Mouse (Mus musculus) megakaryocyte, embryonic 14.5 days (primary cell): Measurements from ENCODE around the gene Atp8b3. TPM values are rescaled to one million over a fixed set of nuclear protein-coding genes. Genes with fewer than 3 reads are reported as not detected.

ENCODE experiments used
- H3K27me3 ChIP-seq: replicated peaks from 2 replicates; pipeline ENCODE3; 2012; ENCODE audit warnings: inconsistent platforms
- H3K36me3 ChIP-seq: replicated peaks from 2 replicates; pipeline ENCODE3; 2012; ENCODE audit warnings: low read length, inconsistent platforms, mixed read lengths
- H3K4me1 ChIP-seq: 2 replicates; pipeline ENCODE4 v1.6.1; 2012; ENCODE audit warnings: inconsistent platforms
- H3K4me3 ChIP-seq: replicated peaks from 2 replicates; pipeline ENCODE3; 2012; ENCODE audit warnings: moderate library complexity, mild to moderate bottlenecking, inconsistent platforms
- H3K9me3 ChIP-seq: 2 replicates; pipeline ENCODE4 v1.6.1; 2012; ENCODE audit warnings: inconsistent platforms
- FLI1 ChIP-seq: IDR thresholded peaks from 2 replicates; pipeline ENCODE4 v1.6.1; 2012; ENCODE audit warnings: low read length, inconsistent platforms, mixed read lengths
- GATA1 ChIP-seq: IDR thresholded peaks from 3 replicates; pipeline ENCODE4 v1.6.1; 2012; ENCODE audit warnings: mixed read lengths, low read length, inconsistent platforms, borderline replicate concordance
- polyA plus RNA-seq: library from polyadenylated mRNA; stranded (reverse); fragments of >175 nt; gene quantifications from 2 replicates; pipeline ENCODE4 v1.2.3, GENCODE M21; 2012; ENCODE audit warnings: low replicate concordance; ENCODE audit not compliant: insufficient read depth

Gene Atp8b3
- polyA plus RNA-seq = 0.49 TPM in 1 of 2 replicates, not detected in the other

DNA sequence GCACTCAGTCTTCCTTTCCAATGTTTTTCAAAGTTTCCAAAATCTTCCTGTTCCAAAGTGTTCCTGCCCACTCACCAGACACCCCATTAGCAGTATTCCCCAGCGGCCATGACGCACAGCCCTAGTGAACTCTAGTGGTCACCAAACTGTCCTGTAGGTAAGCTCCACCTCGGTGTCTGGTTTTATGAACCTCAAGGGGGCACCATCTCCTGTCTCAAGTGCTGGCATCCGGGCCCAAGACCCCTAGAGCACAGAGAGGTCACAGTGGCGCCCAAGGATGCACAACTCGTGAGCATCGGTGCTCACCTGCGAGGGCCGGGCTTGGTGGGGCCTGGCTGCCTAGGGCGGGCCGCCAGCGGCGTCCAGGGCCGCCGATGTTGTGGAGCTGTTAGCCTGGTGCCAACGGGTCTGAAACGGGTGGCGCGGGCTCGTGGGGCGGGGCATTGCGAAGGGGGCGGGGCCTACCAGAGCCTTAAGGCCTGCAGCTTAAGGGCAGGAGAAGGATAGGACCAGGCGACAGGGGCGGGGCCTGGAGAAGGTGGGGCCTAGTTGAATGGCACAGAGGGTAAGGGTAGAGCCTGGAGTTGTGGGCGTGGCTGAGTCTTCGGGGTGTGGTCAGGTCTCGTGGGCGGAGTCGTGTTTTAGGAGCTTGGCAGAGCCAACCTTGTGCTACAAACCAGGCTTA is at the start of gene Atp8b3:
Gene Atp8b3 (minus strand): TSS at position 415 of the 685 bp plus-strand sequence.
- Histone ChIP-seq H3K27me3 (peaks cover 32% of the 10 kb centered on the region), H3K9me3 (no peaks in the 10 kb centered on the region), H3K4me1 (peaks cover 88% of the 10 kb centered on the region), H3K4me3 (peak within 1 kb of the TSS; percentile 84), H3K36me3 (peaks cover 35% of the 10 kb centered on the region)
- TF ChIP-seq GATA1 (no peak), FLI1 (no peak)

DNA sequence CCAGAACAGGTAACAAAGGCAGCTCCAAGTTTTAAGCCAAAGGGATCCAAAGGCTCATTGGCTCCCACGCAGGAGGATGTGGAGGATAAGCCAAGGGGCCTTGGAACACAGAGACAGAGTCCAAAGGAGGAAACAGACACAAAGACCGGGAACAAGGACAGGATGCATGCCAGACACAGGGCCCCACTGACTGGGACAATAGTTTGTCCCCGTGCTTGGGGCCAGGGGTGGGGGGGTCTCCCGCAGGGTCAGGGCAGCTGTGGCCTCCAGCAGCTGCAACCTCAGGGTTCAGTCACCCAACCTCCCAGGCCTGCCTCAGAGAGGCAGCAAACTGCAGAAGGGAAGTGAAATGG is 48.4 kb upstream of the Atp8b3 start:
- Histone ChIP-seq H3K4me1 (peaks cover 79% of the 10 kb centered on the region), H3K4me3 (no peak overlapping the region), H3K9me3 (no peaks in the 10 kb centered on the region), H3K36me3 (peaks cover 48% of the 10 kb centered on the region), H3K27me3 (no peaks in the 10 kb centered on the region)
- TF ChIP-seq FLI1 (no peak), GATA1 (no peak)

DNA sequence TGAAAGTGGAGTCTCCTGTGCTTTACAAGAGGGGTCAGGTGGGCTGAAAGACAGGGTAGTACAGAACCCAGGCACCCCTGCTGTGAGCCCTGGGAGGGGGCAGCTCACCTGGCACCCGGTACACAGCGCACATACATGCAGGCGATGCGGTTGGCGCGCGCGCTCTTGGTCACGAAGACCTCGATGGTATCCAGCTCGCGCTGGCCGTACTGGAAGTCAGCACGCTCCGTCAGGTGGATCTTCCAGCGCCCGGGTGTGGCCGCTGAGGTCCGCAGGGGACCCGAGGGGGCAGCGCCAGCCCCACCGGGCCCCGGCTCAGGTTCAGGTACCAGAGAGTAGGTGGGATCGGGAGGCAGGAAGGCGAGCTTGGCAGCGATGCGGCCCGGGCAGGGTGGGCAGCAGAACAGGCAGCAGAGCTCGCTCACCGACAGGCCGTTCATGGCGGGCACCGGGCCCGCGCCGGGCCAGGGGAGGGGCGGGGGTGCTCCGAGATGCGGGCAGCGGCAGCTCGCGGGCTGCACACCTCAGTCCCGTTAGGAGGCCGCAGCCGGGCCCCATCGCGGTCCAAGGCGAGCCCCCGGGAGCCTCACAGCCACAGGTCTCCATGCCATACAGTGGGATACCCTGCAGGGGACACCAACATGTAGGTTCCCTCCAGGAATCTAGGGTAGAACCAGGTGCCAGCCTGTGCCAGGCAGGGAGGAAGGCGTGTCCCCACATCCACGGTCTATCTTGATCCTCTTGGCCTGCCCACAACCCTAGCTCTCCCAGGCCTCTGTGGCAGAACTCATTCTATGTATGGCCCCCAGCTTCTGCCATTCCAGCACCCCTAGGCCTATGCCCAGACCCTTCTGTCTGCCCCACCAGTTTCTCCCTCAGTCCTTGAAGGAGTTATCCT is 47.7 kb upstream of the Atp8b3 start:
- no peaks in the 10 kb centered on the region for H3K9me3 ChIP-seq
- H3K4me1 ChIP-seq = peaks cover 85% of the 10 kb centered on the region
- peaks cover 53% of the 10 kb centered on the region for H3K36me3 ChIP-seq
- H3K4me3 ChIP-seq = no peak overlapping the region
- TF ChIP-seq FLI1 = no peak
- no peak for TF ChIP-seq GATA1
- no peaks in the 10 kb centered on the region for H3K27me3 ChIP-seq

DNA sequence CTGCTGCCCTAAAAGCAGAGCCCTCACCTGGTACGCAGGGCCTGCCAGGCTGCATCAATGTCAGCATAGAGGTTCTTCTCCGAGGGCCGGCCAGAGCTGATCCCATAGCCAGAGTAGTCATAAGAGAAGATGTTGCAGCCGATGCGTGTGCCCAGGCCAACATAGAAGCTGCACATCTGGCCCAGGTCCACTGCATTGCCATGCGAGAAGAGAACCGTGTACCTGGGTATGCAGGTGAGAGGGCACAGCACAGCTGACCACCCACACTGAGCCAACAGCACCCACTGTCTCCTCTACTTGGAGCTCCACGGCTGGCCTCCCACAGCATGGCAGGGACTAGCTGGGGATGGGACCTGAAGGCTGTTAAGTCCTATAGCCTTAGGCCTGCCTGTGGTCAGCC is 46.7 kb upstream of the Atp8b3 start:
- Histone ChIP-seq H3K4me1 (peaks cover 89% of the 10 kb centered on the region), H3K36me3 (peaks cover 62% of the 10 kb centered on the region), H3K4me3 (no peak overlapping the region), H3K27me3 (no peaks in the 10 kb centered on the region), H3K9me3 (no peaks in the 10 kb centered on the region)
- no peak for TF ChIP-seq GATA1
- no peak for TF ChIP-seq FLI1

DNA sequence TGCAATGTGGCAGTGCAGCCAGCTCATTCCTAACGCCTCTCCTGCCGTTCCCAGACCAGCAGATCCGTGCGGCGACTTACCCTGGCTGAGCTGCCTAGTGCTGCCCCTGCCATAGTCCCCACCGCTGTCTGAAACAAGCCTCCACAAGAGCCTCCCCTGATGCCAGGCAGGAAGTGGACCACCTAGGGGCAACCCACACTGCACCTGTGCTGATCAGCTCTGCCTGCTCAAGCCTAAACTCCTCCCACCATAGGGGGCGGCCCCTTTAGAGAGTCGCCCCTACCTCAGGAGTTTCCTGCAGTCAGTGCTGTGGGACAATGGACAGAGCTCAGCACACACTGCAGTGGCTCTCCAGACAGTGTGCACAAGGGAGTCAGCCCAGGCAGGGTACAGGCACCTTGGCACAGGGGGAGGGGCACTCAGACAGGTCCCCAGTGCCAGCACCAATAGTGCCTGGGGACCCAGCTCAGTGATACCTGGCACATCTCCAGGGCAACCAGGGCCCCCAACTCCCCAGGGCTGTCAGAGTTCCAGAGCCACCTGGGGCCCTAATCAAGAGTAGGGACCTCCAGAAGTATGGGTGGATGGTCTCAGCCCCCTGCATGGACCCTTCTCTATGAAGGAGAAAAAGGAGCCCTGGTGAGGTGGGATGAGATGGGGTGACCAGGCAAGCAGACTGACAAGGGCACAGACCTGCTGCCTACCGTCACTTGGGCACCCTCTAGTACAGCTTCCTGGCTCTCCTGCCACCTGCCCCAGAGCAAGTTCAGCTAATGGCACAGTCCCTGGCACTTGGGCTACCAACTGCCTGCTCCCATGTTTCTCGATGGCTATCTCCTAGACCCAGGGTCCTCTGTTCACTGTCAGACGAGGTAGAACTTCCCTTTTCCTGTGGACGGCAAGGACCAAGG is 46.0 kb upstream of the Atp8b3 start:
- Histone ChIP-seq H3K27me3 (no peaks in the 10 kb centered on the region), H3K4me1 (peaks cover 87% of the 10 kb centered on the region), H3K9me3 (no peaks in the 10 kb centered on the region), H3K36me3 (peaks cover 62% of the 10 kb centered on the region), H3K4me3 (no peak overlapping the region)
- no peak for TF ChIP-seq GATA1
- TF ChIP-seq FLI1 = no peak

DNA sequence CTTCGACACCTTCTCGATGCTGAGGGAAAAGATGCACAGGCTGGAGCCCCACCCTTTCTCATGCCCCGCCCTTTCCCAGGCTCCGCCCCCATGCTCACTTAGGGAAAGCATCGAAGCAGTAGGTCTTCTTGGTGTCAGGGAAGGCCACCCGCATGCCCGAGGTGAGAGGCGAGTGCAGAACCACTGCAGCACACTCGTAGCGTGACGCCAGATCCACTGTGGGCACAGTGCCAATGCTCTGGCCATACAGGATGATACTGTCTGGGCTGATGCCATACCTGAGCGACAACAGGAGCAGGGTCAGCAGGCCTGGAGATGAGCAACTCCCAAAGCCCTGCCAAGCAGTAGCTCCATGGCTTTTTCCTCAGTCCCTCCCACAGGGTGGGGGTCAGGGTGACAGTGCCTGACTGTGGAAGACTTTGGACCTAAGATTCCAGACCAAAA is 45.1 kb upstream of the Atp8b3 start:
- peak overlapping the region; percentile 20 for H3K4me3 ChIP-seq
- peaks cover 62% of the 10 kb centered on the region for H3K36me3 ChIP-seq
- peaks cover 89% of the 10 kb centered on the region for H3K4me1 ChIP-seq
- no peaks in the 10 kb centered on the region for H3K9me3 ChIP-seq
- no peaks in the 10 kb centered on the region for H3K27me3 ChIP-seq
- TF ChIP-seq FLI1 (no peak), GATA1 (no peak)

DNA sequence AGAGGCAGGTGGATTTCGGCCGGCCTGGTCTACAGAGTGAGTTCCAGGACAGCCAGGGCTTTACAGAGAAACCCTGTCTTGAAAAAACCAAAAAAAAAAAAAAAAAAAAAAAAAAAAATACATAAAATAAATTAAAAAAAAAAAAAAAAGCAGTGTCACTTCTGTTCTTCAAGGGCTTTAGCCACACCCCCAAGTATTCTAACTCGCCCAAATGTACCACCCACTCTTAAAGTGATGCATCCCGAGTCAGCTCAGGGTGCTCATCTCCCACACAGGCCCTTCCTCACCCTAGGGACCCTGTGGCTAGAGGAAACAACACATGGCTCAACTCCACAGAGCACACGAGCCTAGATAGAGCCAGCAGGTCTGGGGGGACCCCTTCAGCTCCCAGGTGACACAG is 44.1 kb upstream of the Atp8b3 start:
- Histone ChIP-seq H3K36me3 (peaks cover 62% of the 10 kb centered on the region), H3K4me3 (no peak overlapping the region), H3K9me3 (no peaks in the 10 kb centered on the region), H3K27me3 (no peaks in the 10 kb centered on the region), H3K4me1 (peaks cover 89% of the 10 kb centered on the region)
- TF ChIP-seq GATA1 (no peak), FLI1 (no peak)

DNA sequence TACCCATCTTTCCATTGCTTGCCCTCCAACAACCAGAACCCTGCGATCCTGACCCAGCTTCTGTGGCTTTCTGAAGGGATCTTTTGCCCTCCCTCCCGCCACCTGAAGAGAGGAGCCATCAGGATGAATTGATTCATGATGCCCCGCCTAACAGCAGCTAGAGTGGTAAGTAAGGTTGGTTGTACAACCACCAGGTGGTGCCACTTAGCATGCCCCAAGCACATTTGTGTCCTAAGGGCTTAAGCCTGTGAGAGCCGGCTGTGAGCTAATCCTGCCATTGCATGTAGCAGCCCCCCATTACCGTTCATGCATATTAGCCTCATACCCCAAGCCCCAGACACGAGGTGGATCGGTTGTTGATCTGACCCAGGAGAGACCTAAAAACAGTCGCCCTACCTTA is 40.0 kb upstream of the Atp8b3 start:
- Histone ChIP-seq H3K36me3 (peaks cover 39% of the 10 kb centered on the region), H3K27me3 (no peaks in the 10 kb centered on the region), H3K4me1 (peaks cover 76% of the 10 kb centered on the region), H3K9me3 (no peaks in the 10 kb centered on the region), H3K4me3 (peak overlapping the region; percentile 92)
- TF ChIP-seq FLI1 (no peak), GATA1 (no peak)

DNA sequence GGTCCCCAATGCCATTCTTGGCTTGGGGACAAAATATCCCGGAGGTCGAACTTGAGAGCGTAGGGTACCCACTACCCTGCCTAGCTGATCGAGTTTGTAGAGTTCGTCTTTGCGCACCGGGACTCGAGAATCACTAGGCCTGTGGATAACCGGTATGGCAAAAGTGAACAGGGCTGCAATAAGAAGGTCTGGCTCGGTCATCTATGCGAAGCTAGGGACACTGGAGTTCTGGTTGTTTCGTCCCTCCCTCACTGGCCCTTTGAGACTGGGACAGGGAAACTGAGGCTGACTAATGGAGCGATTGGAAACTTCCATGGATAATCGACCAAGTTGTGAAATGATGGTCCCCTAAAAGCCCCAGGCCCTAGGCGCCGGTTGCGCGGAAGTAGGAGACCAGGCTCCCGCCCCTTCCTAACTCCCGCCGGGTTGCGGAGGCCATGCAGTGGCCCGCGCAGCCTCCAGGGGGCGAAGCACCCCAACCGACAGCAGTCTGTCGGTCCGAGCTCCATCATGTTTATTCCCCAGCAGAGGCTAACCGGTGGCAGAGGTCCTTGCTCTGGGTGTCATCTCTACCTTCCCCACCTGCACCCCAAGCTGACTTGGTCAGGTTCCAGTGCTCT is 39.3 kb upstream of the Atp8b3 start:
- no peaks in the 10 kb centered on the region for H3K9me3 ChIP-seq
- H3K4me3 ChIP-seq = peak overlapping the region; percentile 92
- no peaks in the 10 kb centered on the region for H3K27me3 ChIP-seq
- no peak for TF ChIP-seq FLI1
- no peak for TF ChIP-seq GATA1
- H3K36me3 ChIP-seq = peaks cover 32% of the 10 kb centered on the region
- peaks cover 76% of the 10 kb centered on the region for H3K4me1 ChIP-seq
